Mouse (Mus musculus): ENCODE measurements at regions not wholly inside any gene's neighbourhood (a gene's known extent, or its start where the extent isn't known, plus 50 kb on each side); places are given as distances from the start of the nearest gene placed in this dataset.

- no peak for TF ChIP-seq CTCF (IDR thresholded peaks at IDR 0.05; ENCODE audit: borderline replicate concordance, insufficient read depth, low read depth, low read length)
- no peak for TF ChIP-seq POLR2A (IDR thresholded peaks at IDR 0.05; ENCODE audit: borderline replicate concordance, insufficient read depth, low read length)
These were observed 1269.2 kb downstream of the Gsdmc2 start for GRCm38 (mm10) chr15:62575791-62576190.

Measured in cerebellum, adult 2 months (tissue).